Mouse (Mus musculus): ENCODE results near the gene Pdzd2. TPM values are rescaled to one million over a fixed set of nuclear protein-coding genes. Genes with fewer than 3 reads are reported as not detected.

Gene Pdzd2
- polyA plus RNA-seq, 1 experiment from 2014 or later: 7.3 TPM

DNA sequence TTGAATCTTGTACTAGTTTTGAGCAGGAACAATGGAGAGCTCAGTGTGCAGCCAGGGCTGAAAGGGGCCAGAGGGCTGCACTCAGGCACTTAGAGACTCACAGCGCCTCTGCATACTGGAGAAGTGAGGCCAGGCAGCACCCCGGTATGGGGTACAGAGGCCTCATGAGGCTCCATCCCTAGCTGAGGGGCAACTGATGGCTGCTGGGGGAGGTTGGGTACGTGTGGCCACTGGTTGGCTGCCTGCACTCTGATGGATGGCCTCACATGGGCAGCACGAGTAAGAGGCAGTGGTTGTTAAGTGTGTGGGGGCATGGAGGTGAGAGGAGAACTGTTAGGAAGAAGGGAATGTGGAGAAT is 398.3 kb downstream of the Pdzd2 start:
- Histone ChIP-seq H3K4me3 (0 out of 2 replicates have a peak overlapping the region, but pooled peaks have one; percentile 18), H3K9me3 (no peaks in the 10 kb centered on the region), H3K4me1 (peaks cover 12% of the 10 kb centered on the region), H3K27me3 (ENCODE audit: insufficient read depth, poor library complexity, severe bottlenecking) (no peaks in the 10 kb centered on the region), H3K27ac (peak overlapping the region; percentile 52; the same call in 1 of the 2 replicates), H3K36me3 (peaks cover 45% of the 10 kb centered on the region)
- no peak for DNase-seq (ENCODE audit: low spot score)
- 62% methylated on average over 4 of the region's 4 CpGs for WGBS

DNA sequence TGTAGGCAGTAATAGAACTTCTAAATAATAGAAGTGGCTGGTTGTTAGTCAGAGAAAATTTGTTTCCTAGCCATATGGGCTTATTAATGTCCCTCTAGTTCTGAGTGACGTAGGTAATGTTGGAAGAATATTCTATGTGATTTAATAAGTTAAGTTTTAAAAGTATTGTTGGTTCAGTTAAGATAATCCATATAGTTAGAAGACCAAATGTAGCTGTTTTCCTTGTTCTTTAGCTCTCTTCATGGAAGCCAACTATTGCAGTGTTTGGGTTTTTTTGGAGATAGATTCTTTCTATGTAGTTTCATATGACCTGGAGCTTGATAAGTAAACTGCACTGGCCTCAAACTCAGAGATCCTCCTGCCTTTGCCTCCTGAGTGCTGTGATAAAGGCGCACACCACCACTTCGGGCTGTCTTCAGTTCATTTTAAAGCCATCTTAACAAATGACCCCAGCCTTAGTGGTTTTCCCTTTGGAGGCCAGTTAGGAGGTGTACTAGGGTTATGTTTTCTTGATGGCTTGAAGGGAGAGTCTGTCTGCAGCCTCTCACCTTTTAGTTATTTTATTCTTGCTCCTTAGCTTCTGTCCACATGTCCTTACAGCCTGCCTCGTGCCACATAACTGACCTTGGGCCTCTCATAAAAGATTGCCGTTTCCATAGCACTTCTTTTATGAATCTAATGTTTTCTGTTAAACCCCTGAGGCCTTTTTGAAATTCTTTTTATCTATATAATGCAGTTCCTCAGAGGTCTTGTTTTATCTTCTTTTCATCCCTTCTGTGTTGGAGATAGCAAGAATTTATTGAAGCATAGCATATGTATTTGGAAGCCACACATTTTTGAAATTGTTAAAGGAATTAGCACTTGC is 399.0 kb downstream of the Pdzd2 start:
- Histone ChIP-seq H3K4me3 (0 out of 2 replicates have a peak overlapping the region, but pooled peaks have one; percentile 18), H3K27ac (peak overlapping the region; percentile 52; the same call in 1 of the 2 replicates), H3K27me3 (ENCODE audit: insufficient read depth, poor library complexity, severe bottlenecking) (no peaks in the 10 kb centered on the region), H3K36me3 (peaks cover 40% of the 10 kb centered on the region), H3K9me3 (no peaks in the 10 kb centered on the region), H3K4me1 (peaks cover 15% of the 10 kb centered on the region)
- 68% methylated on average over 5 of the region's 5 CpGs for WGBS
- DNase-seq (ENCODE audit: low spot score): no peak

GRCm38 (mm10) chr15:12337779-12338137 is 402.0 kb downstream of the Pdzd2 start:
- DNase-seq (ENCODE audit: low spot score): no peak
- WGBS: 73% methylated on average over 3 of the region's 3 CpGs
- Histone ChIP-seq H3K4me3 (no peak overlapping the region), H3K27ac (no peak overlapping the region), H3K27me3 (ENCODE audit: insufficient read depth, poor library complexity, severe bottlenecking) (no peaks in the 10 kb centered on the region), H3K9me3 (no peaks in the 10 kb centered on the region), H3K4me1 (peaks cover 23% of the 10 kb centered on the region), H3K36me3 (peaks cover 12% of the 10 kb centered on the region)

GRCm38 (mm10) chr15:12337030-12337778 is 402.5 kb downstream of the Pdzd2 start:
- no peak for DNase-seq (ENCODE audit: low spot score)
- H3K4me3 ChIP-seq: no peak overlapping the region
- H3K4me1 ChIP-seq: peaks cover 23% of the 10 kb centered on the region
- 73% methylated on average over 4 of the region's 4 CpGs for WGBS
- H3K9me3 ChIP-seq: no peaks in the 10 kb centered on the region
- H3K27ac ChIP-seq: no peak overlapping the region
- no peaks in the 10 kb centered on the region for H3K27me3 ChIP-seq (ENCODE audit: insufficient read depth, poor library complexity, severe bottlenecking)
- peaks cover 8% of the 10 kb centered on the region for H3K36me3 ChIP-seq

DNA sequence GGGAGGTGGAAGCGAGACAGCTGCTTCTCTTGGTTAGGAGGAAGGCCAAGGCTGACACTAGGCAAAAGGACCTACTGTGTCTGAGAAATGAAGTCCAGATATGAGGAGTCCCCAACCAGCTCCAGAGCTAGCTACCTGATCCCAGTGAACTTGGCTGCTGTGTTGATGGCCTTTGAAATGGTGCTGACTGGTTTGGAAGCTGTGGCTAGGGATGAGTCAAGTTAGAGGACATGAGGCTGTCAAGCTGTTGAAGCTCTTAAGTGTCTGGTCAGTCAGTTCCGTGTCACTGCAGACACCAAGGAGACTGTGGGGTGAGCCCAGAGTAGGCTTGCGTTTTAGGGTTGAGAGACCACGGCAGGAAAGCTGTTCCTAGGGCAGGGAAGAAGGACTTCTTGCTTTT is 405.3 kb downstream of the Pdzd2 start:
- Histone ChIP-seq H3K4me1 (peaks cover 28% of the 10 kb centered on the region), H3K4me3 (no peak overlapping the region), H3K9me3 (no peaks in the 10 kb centered on the region), H3K27me3 (ENCODE audit: insufficient read depth, poor library complexity, severe bottlenecking) (no peaks in the 10 kb centered on the region), H3K27ac (no peak overlapping the region), H3K36me3 (no peaks in the 10 kb centered on the region)
- 66% methylated on average over 4 of the region's 4 CpGs for WGBS
- DNase-seq (ENCODE audit: low spot score): no peak

- H3K4me3 ChIP-seq: no peak overlapping the region
- H3K36me3 ChIP-seq: no peaks in the 10 kb centered on the region
- WGBS: 29% methylated on average over 1 of the region's 1 CpGs
- H3K27ac ChIP-seq: no peak overlapping the region
- peaks cover 25% of the 10 kb centered on the region for H3K4me1 ChIP-seq
- H3K9me3 ChIP-seq: no peaks in the 10 kb centered on the region
- H3K27me3 ChIP-seq (ENCODE audit: insufficient read depth, poor library complexity, severe bottlenecking): no peaks in the 10 kb centered on the region
- DNase-seq (ENCODE audit: low spot score): no peak
Measured at GRCm38 (mm10) chr15:12331300-12331699, 408.4 kb downstream of the Pdzd2 start.

DNA sequence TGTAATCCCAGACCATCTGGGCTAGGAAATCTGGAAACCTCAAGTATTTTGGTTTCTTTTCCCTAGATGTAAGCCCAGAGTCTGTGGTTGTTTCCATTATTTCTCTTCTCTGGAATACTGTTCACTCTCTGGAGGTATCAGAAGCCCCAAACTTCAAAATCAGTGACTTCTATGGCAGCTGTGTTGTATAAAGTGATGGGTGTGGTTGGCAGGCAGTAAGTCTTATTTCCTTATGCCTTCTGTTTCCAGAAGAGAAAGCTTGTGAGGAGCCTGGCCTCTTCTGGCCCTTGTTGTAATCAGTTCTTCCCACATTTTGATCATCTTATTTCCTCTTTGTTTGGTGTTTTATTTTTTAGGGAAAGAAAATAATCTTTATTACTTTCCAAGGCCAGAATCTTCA is 408.8 kb downstream of the Pdzd2 start:
- Histone ChIP-seq H3K27ac (no peak overlapping the region), H3K4me3 (no peak overlapping the region)

GRCm38 (mm10) chr15:12330389-12330788 is 409.3 kb downstream of the Pdzd2 start:
- Histone ChIP-seq H3K27ac (no peak overlapping the region), H3K4me1 (peaks cover 27% of the 10 kb centered on the region), H3K4me3 (no peak overlapping the region), H3K9me3 (no peaks in the 10 kb centered on the region), H3K27me3 (ENCODE audit: insufficient read depth, poor library complexity, severe bottlenecking) (no peaks in the 10 kb centered on the region), H3K36me3 (peaks cover 6% of the 10 kb centered on the region; the same call in 1 of the 2 replicates)
- 83% methylated on average over 3 of the region's 3 CpGs for WGBS
- no peak for DNase-seq (ENCODE audit: low spot score)

More for the DNA sequence above, 408.8 kb downstream of the Pdzd2 start:
- Histone ChIP-seq H3K9me3 (no peaks in the 10 kb centered on the region), H3K36me3 (peaks cover 2% of the 10 kb centered on the region; the same call in 1 of the 2 replicates), H3K4me1 (peaks cover 24% of the 10 kb centered on the region), H3K27me3 (ENCODE audit: insufficient read depth, poor library complexity, severe bottlenecking) (no peaks in the 10 kb centered on the region)
- no peak for DNase-seq (ENCODE audit: low spot score)

- Histone ChIP-seq H3K27me3 (ENCODE audit: insufficient read depth, poor library complexity, severe bottlenecking) (no peaks in the 10 kb centered on the region), H3K4me1 (peaks cover 14% of the 10 kb centered on the region), H3K9me3 (no peaks in the 10 kb centered on the region), H3K27ac (no peak overlapping the region), H3K4me3 (peak overlapping the region; percentile 96; the same call in 1 of the 2 replicates), H3K36me3 (peaks cover 6% of the 10 kb centered on the region; the same call in 1 of the 2 replicates)
- DNase-seq (ENCODE audit: low spot score): no peak
- 87% methylated on average over 1 of the region's 1 CpGs for WGBS
Measured at GRCm38 (mm10) chr15:12324326-12324725, 415.4 kb downstream of the Pdzd2 start.

- peak overlapping the region; percentile 97 for H3K27ac ChIP-seq
- H3K9me3 ChIP-seq: no peaks in the 10 kb centered on the region
- no peak for DNase-seq (ENCODE audit: low spot score)
- 0 out of 2 replicates have a peak, but pooled peaks cover 7% of the 10 kb centered on the region for H3K27me3 ChIP-seq (ENCODE audit: insufficient read depth, poor library complexity, severe bottlenecking)
- H3K4me3 ChIP-seq: peak overlapping the region; percentile 96
- 19% methylated on average over 9 of the region's 9 CpGs for WGBS
- peaks cover 6% of the 10 kb centered on the region; the same call in 1 of the 2 replicates for H3K36me3 ChIP-seq
- H3K4me1 ChIP-seq: peaks cover 14% of the 10 kb centered on the region
Measured at GRCm38 (mm10) chr15:12322676-12323402, 416.9 kb downstream of the Pdzd2 start.

GRCm38 (mm10) chr15:12321788-12322621 is 417.7 kb downstream of the Pdzd2 start, which contains the start of gene 1810049J17Rik:
Gene 1810049J17Rik (minus strand): TSS chr15:12321899.
- Histone ChIP-seq H3K27me3 (ENCODE audit: insufficient read depth, poor library complexity, severe bottlenecking) (0 out of 2 replicates have a peak, but pooled peaks cover 7% of the 10 kb centered on the region), H3K9me3 (no peaks in the 10 kb centered on the region), H3K27ac (peak within 1 kb of the TSS; percentile 97), H3K4me3 (peak within 1 kb of the TSS; percentile 96), H3K36me3 (peaks cover 6% of the 10 kb centered on the region; the same call in 1 of the 2 replicates), H3K4me1 (peaks cover 14% of the 10 kb centered on the region)
- WGBS: under 1% methylated on average over 70 of the region's 70 CpGs
- peak; percentile 84 for DNase-seq (ENCODE audit: low spot score)

Data from heart, embryonic 10.5 days (tissue).